Mouse (Mus musculus) neural tube, embryonic 12.5 days (tissue): ENCODE results near the gene Atg4d. TPM values are rescaled to one million over a fixed set of nuclear protein-coding genes. Genes with fewer than 3 reads are reported as not detected.

ENCODE experiments used
- ATAC-seq: fragments of 200-750 bp; cut with Nextera tagmentation; 2 replicates; pipeline ENCODE4 v1.8.0; 2017; ENCODE audit warnings: low read depth, mild to moderate bottlenecking, moderate TSS enrichment, moderate library complexity; ENCODE audit not compliant: low FRiP score
- H3K27ac ChIP-seq: fragments of 300-500 bp; sonication (generic); 2 replicates; pipeline ENCODE4 v1.5.1; 2016
- H3K27me3 ChIP-seq: fragments of 300-500 bp; sonication (generic); replicated peaks from 2 replicates; pipeline ENCODE4 v1.6.1; 2016; ENCODE audit warnings: mild to moderate bottlenecking
- H3K36me3 ChIP-seq: fragments of 300-500 bp; sonication (generic); 2 replicates; pipeline ENCODE4 v1.6.1; 2016; ENCODE audit warnings: mild to moderate bottlenecking
- H3K4me1 ChIP-seq: fragments of 300-500 bp; sonication (generic); 2 replicates; pipeline ENCODE4 v1.6.1; 2016
- H3K4me2 ChIP-seq: fragments of 300-500 bp; sonication (generic); replicated peaks from 2 replicates; pipeline ENCODE4 v1.6.1; 2016; ENCODE audit warnings: mild to moderate bottlenecking
- H3K4me3 ChIP-seq: fragments of 300-500 bp; sonication (generic); 2 replicates; pipeline ENCODE4 v1.5.1; 2016
- H3K9ac ChIP-seq: fragments of 300-500 bp; sonication (generic); 2 replicates; pipeline ENCODE4 v1.6.1; 2016; ENCODE audit warnings: mild to moderate bottlenecking
- H3K9me3 ChIP-seq: fragments of 300-500 bp; sonication (generic); 2 replicates; pipeline ENCODE4 v1.6.1; 2016; ENCODE audit warnings: mild to moderate bottlenecking
- WGBS: fragments of 180-500 bp; shearing (Covaris S2); methylation state at CpG from one replicate; pipeline ENCODE4 v1.1.7; 2016; 5-methylcytosine and 5-hydroxymethylcytosine counted together
- polyA plus RNA-seq: library from polyadenylated mRNA; unstranded; fragments of >200 nt; fragmentation: Nextera tagmentation; extraction: Ambion mirVana; gene quantifications from 2 replicates; pipeline ENCODE4 v1.2.1, GENCODE M21; 2016

Atg4d gene
- polyA plus RNA-seq, 1 experiment from 2014 or later, result 57.4 TPM

DNA sequence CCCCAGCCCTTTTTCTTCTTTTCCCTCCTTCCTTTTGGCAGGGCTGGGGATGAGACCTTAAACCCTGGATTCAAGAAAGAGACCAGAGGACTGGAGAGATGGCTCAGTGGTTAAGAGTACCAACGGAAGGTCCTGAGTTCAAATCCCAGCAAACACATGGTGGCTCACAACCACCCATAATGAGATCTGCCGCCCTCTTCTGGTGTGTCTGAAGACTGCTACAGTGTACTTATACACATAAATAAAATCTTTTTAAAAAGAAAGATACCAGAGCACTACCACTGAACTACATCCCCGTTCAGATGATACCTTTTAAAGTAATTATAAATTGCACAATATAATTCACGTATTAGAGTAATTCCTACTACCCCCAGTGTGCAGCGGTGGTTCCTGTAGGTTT lies 32.2 kb upstream of the Atg4d start:
- Histone ChIP-seq H3K9me3 (no peaks in the 10 kb centered on the region), H3K27me3 (no peaks in the 10 kb centered on the region), H3K36me3 (peaks cover 52% of the 10 kb centered on the region), H3K4me2 (no peak overlapping the region), H3K4me1 (peaks cover 16% of the 10 kb centered on the region), H3K9ac (no peak overlapping the region), H3K4me3 (no peak overlapping the region), H3K27ac (no peak overlapping the region)
- no peak for ATAC-seq
- WGBS, result 90% methylated on average over 5 of the region's 5 CpGs

DNA sequence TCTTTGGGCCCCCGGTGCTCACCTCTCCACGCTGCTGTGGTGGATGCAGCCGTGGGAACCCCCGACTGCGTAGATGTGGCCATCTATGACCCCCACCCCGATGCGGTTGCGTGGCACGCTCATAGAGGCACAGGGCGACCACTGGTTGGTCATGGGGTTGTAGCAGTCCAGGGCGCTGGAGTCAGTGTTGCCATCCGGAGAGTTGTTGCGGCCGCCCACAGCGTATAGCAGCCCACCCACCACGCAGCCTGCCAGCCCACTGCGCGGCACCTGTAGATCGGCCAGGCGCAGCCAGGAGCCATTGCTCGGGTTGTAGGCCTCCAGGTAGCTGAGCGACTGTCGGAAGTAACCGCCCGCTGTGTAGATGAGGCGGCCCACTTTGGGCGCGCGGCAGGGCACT lies 31.7 kb upstream of the Atg4d start:
- peaks cover 13% of the 10 kb centered on the region for H3K4me1 ChIP-seq
- no peak overlapping the region for H3K4me2 ChIP-seq
- no peaks in the 10 kb centered on the region for H3K27me3 ChIP-seq
- H3K9ac ChIP-seq, result no peak overlapping the region
- no peak overlapping the region for H3K4me3 ChIP-seq
- no peaks in the 10 kb centered on the region for H3K9me3 ChIP-seq
- 84% methylated on average over 29 of the region's 29 CpGs for WGBS
- ATAC-seq, result no peak
- peaks cover 52% of the 10 kb centered on the region for H3K36me3 ChIP-seq
- no peak overlapping the region for H3K27ac ChIP-seq

DNA sequence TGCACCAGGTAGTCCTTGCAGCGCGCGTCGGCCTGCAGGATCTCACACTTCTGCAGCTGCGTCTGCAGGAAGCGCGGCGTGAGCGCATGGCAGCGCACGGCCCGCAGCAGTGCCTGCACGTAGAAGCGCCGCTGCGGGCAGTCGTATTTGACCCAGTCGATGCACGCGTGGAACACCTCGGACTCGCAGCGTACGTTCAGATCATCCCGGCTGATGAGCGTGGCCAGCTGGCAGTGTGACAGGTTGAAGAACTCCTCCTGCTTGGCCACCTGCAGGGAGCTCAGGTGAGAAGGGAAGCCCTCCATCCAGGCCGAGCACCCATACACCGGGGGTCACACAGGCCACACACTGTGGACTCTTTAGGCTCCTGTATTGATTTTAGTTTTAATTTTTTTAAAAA lies 31.3 kb upstream of the Atg4d start:
- Histone ChIP-seq H3K4me1 (peaks cover 13% of the 10 kb centered on the region), H3K27me3 (no peaks in the 10 kb centered on the region), H3K9me3 (no peaks in the 10 kb centered on the region), H3K27ac (no peak overlapping the region), H3K4me2 (no peak overlapping the region), H3K9ac (no peak overlapping the region), H3K4me3 (no peak overlapping the region), H3K36me3 (peaks cover 52% of the 10 kb centered on the region)
- no peak for ATAC-seq
- WGBS, result 75% methylated on average over 28 of the region's 28 CpGs

DNA sequence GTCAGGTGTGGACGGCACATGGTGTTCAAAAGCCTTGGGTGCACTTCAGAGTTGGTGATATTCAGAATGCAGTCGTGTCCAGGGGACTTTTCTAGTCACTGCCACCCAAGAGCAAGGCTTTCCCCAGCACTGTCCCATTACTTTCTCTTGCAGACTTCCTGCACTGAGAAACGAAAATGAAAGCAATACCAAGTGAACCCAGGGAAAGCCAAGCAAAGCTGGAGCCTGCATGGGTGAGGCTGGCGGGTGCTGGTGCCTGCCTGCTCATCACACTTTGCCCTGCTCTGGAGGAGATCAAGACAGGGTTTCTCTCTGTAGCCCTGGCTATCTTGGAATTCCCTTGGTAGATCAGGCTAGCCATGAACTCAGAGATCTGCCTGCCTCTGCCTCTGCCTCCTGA lies 29.8 kb upstream of the Atg4d start:
- no peak for ATAC-seq
- Histone ChIP-seq H3K4me3 (no peak overlapping the region), H3K27ac (no peak overlapping the region), H3K27me3 (no peaks in the 10 kb centered on the region), H3K4me2 (no peak overlapping the region), H3K4me1 (peaks cover 17% of the 10 kb centered on the region), H3K9ac (no peak overlapping the region), H3K36me3 (peaks cover 41% of the 10 kb centered on the region), H3K9me3 (no peaks in the 10 kb centered on the region)
- WGBS, result 89% methylated on average over 4 of the region's 4 CpGs

DNA sequence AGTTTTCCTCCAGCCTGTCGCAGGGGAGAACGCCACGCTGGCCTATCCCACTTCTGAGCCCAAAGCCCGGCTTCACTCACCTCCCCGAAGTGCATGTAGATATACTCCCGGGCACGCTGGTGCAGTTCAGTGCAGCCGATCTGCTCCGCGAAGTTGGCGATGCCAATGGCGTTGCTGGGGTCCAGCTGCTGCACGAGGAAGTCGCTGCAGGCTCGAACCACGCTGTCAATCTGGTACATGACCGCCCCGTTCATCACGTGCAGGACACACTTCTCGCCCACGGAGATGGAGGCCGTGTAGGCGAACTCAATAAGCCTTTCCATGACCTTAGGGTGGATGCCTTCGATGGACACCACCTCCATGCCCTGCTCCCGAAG lies 28.1 kb upstream of the Atg4d start:
- Histone ChIP-seq H3K9ac (peak overlapping the region; percentile 97), H3K36me3 (peaks cover 28% of the 10 kb centered on the region), H3K9me3 (no peaks in the 10 kb centered on the region), H3K27ac (no peak overlapping the region), H3K4me2 (peak overlapping the region; percentile 80), H3K4me1 (peaks cover 17% of the 10 kb centered on the region), H3K27me3 (peaks cover 4% of the 10 kb centered on the region; the same call in 1 of the 2 replicates), H3K4me3 (no peak overlapping the region; the same call in 1 of the 2 replicates)
- ATAC-seq, result no peak
- WGBS, result 85% methylated on average over 25 of the region's 25 CpGs

DNA sequence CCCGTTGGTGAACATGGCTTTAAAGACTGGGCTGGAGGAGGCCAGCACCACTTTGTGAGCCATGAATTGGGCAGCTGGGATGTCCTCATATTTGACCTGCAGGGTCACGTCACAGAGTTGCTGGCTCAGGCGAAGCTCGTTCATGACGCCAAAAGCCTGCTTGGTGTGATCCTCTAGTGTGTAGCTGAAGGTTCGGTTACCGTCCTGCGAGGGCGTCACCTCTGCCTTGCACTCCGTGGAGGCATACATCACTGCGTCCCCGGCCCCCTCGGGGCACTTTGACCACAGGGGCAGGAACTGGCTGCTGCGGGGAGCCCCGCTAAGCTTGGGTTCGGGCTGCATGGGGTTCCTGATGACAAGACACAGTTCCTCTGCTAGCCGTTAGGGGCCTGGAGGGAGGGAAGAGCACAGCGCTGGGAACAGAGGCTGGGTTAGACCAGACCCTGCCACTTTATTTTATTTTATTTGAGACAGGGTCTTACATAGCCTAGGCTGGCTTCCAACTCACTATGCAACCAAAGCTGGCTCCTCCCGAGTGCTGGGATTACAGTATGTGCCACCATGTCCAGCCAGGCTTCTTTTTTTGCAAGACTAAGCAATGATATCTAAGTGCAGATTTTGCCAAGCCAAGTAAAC lies 27.6 kb upstream of the Atg4d start:
- H3K36me3 ChIP-seq, result peaks cover 23% of the 10 kb centered on the region
- 22% methylated on average over 19 of the region's 19 CpGs for WGBS
- peak overlapping the region; percentile 94 for H3K4me3 ChIP-seq
- H3K4me1 ChIP-seq, result peaks cover 17% of the 10 kb centered on the region
- H3K27ac ChIP-seq, result peak overlapping the region; percentile 79
- peak overlapping the region; percentile 97 for H3K9ac ChIP-seq
- 0 out of 2 replicates have a peak, but pooled peaks have one; percentile 37 for ATAC-seq
- peak overlapping the region; percentile 80 for H3K4me2 ChIP-seq
- H3K27me3 ChIP-seq, result peaks cover 8% of the 10 kb centered on the region; the same call in 1 of the 2 replicates
- H3K9me3 ChIP-seq, result no peaks in the 10 kb centered on the region

DNA sequence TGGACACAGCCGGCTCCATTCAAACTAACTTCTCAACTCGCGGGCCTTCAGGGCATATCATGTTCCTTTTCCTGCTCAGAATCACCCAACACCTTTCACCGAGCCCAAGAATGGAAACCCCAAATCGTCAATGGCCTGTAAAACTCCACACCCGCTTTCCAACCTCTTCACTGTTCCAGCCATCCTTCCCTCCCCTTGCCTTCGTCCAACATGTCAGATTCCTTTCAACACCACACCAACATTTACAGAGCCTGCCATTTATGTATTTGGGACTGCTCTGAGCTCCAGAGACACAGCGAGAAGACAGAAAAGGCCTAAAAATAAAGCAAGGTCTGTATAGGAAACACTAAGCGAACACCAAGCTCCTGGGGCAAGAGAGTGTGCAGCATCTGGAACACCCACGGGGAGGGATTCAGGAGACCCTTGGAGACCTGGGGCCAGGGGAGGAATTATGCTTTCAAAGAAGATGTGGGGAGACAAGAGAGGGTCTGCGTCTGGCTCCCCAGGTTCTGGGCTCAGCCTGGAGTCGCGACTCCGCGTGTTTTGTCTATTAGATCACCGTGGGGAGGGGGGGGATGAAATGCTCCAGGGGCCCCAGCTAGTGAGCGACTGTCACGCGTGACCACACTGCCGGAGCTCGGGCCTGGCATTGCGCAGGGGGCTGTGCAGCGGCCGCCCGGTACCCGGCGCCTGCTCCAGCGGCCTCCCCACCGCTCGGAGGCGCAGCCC lies 26.9 kb upstream of the Atg4d start:
- Histone ChIP-seq H3K4me1 (peaks cover 17% of the 10 kb centered on the region), H3K27me3 (peaks cover 15% of the 10 kb centered on the region), H3K27ac (peak overlapping the region; percentile 79), H3K9me3 (no peaks in the 10 kb centered on the region), H3K4me3 (peak overlapping the region; percentile 94), H3K4me2 (peak overlapping the region; percentile 80), H3K36me3 (peaks cover 17% of the 10 kb centered on the region), H3K9ac (peak overlapping the region; percentile 97)
- ATAC-seq, result peak; percentile 41
- WGBS, result 3% methylated on average over 31 of the region's 31 CpGs

DNA sequence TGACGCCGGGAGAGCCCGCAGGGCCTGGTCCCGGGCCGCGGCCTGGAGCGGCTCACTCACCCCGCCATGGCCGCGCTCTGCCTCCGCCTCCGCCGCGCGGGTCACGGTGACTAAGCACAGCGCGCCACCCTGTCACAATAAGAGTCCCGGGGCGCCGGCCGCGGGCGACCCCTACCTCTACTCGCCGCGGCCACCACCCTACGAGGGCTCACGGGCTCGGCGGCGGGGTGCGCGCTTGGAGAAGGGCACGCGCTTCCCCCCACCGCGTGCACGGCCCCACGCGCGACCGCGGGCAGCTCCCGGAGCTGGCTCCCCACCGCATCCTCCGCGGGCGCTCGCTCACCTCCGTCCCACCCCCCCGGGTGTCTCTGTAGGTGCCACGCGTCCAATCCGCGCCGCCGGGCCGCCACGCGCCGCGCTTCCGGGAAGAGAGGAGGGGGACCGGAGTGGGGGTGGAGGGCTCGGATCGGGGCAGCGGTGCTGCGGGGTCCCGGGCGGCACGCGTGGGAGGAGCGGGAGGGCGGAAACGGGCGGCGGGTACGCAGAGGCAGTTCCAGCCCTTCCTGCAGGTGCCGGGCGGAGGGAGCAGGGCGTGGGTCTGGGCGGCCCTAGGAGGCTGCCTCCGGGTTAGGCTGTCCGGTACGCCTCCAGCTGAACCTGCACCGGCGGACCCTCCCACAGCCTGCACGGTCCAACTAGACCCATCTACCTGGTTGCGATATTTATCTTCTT lies 26.2 kb upstream of the Atg4d start, which contains the start of gene Keap1:
Gene Keap1 (minus strand): TSS at position 629 of the 732 bp plus-strand sequence.
- Histone ChIP-seq H3K27me3 (peaks cover 22% of the 10 kb centered on the region), H3K4me2 (peak within 1 kb of the TSS; percentile 80), H3K4me3 (peak within 1 kb of the TSS; percentile 94), H3K4me1 (peaks cover 19% of the 10 kb centered on the region), H3K27ac (peak within 1 kb of the TSS; percentile 79), H3K9me3 (no peaks in the 10 kb centered on the region), H3K36me3 (peaks cover 10% of the 10 kb centered on the region), H3K9ac (peak within 1 kb of the TSS; percentile 97)
- peak; percentile 86 for ATAC-seq
- under 1% methylated on average over 87 of the region's 90 CpGs for WGBS

DNA sequence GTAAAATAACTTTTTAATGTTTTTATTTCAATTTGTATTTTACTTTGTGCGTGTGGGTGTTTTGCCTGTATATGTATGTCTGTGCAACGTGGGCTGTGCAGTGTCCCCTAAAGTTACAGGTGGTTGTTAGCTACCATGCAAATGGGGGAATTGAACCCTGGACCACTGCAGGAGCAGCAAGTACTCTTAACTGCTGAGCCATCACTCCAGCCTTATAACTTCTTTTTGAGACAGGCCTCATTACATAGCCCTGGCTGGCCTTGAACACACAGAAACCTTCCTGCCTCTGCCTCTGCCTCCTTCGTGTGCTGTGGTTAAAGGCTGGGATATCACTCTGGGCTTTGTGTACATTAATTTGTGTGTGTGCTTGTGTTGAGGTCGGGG lies 25.6 kb upstream of the Atg4d start:
- Histone ChIP-seq H3K9me3 (no peaks in the 10 kb centered on the region), H3K27me3 (peaks cover 28% of the 10 kb centered on the region), H3K4me3 (peak overlapping the region; percentile 94), H3K4me2 (peak overlapping the region; percentile 80), H3K4me1 (peaks cover 25% of the 10 kb centered on the region), H3K36me3 (peaks cover 5% of the 10 kb centered on the region; the same call in 1 of the 2 replicates), H3K27ac (no peak overlapping the region), H3K9ac (peak overlapping the region; percentile 97)
- no peak for ATAC-seq
- WGBS, result 38% methylated on average over 4 of the region's 4 CpGs

DNA sequence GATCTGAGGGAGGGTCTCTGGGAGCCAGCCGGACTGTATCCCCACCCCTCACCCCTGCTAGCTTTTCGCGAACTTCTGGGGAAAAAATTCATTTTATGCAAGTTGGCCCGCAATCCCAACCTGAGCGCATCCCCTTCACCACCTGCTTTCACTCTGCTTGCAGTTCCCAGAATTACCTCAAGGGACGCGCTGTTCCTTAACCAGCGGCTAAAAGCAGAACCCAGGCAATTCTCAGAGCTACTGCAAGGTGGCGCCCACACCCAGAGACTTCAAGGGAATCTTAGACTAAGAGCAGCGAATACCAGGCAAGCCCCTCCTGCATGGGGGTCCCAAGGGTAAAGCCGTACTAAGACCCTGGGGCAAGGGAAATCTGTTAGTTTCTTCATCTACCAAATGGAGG lies 23.8 kb upstream of the Atg4d start:
- Histone ChIP-seq H3K4me3 (no peak overlapping the region), H3K4me1 (peaks cover 31% of the 10 kb centered on the region), H3K9ac (no peak overlapping the region), H3K27me3 (peaks cover 46% of the 10 kb centered on the region), H3K9me3 (no peaks in the 10 kb centered on the region), H3K36me3 (no peaks in the 10 kb centered on the region), H3K27ac (no peak overlapping the region), H3K4me2 (no peak overlapping the region)
- WGBS, result 4% methylated on average over 11 of the region's 11 CpGs
- ATAC-seq, result no peak

DNA sequence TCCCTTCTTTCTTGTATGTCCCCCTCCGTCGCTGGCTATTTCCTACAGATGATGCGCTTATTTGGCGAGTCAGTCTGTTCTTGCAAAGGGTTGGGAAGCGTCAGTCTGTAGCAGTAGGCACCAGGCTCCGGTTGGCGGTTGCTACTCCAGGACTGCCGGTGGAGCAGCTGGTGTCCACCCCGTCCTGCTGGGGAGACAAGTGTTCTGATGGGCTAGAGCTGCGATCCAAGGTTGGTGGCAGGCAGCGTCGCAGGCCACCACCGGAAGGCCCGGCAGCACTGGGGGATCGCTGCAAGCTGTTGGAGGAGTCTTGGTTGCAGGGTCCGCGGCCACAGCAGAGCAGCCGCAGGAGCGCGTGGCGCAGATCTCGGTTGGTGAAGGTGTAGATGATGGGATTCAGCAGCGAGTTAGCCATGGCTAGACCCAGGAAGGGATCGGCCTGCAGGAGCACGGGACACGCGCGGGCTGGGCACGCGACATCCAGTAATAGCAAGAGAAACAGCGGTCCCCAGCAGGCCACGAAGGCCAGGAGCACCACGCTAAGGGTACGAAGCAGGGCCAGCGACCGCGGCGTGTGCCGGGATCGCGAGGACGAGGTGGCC lies 21.2 kb upstream of the Atg4d start:
- WGBS, result 6% methylated on average over 42 of the region's 42 CpGs
- Histone ChIP-seq H3K36me3 (no peaks in the 10 kb centered on the region), H3K9ac (peak overlapping the region; percentile 57; the same call in 1 of the 2 replicates), H3K9me3 (no peaks in the 10 kb centered on the region), H3K27me3 (peaks cover 69% of the 10 kb centered on the region), H3K27ac (no peak overlapping the region), H3K4me2 (peak overlapping the region; percentile 80), H3K4me1 (peaks cover 24% of the 10 kb centered on the region), H3K4me3 (peak overlapping the region; percentile 42)
- no peak for ATAC-seq
